Comparison of ENCODE assay signal across 18 mouse cellular contexts in the genomic region with DNA sequence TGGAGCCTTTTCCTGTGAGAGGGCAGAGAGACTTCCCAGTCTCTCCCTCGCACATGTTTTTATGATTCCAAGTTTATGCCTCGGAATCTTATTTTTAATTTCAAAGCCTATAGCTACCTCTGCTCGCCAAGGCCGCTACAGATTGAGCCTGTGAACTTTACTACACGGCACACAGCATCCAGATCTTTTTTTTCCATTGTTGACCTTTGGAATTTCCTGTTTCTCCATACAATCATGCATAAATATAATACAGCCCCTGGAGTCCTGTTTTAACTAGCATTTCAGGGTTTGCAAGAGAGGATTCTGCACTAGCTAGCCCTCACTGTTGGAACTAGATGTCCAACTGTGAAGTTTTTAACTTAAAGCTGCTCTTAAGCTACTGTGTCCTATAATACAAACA. TPM values are rescaled to one million over a fixed set of nuclear protein-coding genes. Genes with fewer than 3 reads are reported as not detected.
DNase-seq lines count a peak whose midpoint lies in the region; ATAC-seq and TF ChIP-seq lines count a peak whose summit lies in the region.
"Had no signal": no experiment of that assay in that cellular context is flagged by ENCODE, and none has a peak within 500 bp of the region (broad histone marks: within the 10 kb centered on the region; RNA-seq: fewer than 3 reads in every experiment).

No protein-coding gene starts in this region.

- peak overlapping the region; percentile 88 for H3K27ac ChIP-seq in kidney, embryonic 15.5 days
- peak overlapping the region; percentile 3; the same call in 1 of the 2 replicates for H3K27ac ChIP-seq in stomach, embryonic 14.5 days (ENCODE audit: low read length)
- H3K27ac ChIP-seq in stomach, postnatal 0 days (replicated peaks): no peak overlapping the region; the same call in 1 of the 2 replicates
- H3K27ac ChIP-seq in intestine, postnatal 0 days (ENCODE audit: low read depth, low read length): peak overlapping the region; percentile 60
- peak overlapping the region; percentile 17; the same call in 1 of the 2 replicates for H3K27ac ChIP-seq in stomach, embryonic 16.5 days (ENCODE audit: low read length)
- no peak overlapping the region for H3K27ac ChIP-seq in midbrain, embryonic 11.5 days (ENCODE audit: low read depth, low read length)
- H3K27ac ChIP-seq: liver, embryonic 15.5 days had no signal

- H3K27me3 ChIP-seq in kidney, embryonic 15.5 days: no peaks in the 10 kb centered on the region
- H3K27me3 ChIP-seq in stomach, embryonic 14.5 days (ENCODE audit: control insufficient read depth, insufficient read depth, low read length): no peaks in the 10 kb centered on the region
- H3K27me3 ChIP-seq in stomach, postnatal 0 days (ENCODE audit: control insufficient read depth, insufficient read depth, low read length): no peaks in the 10 kb centered on the region
- H3K27me3 ChIP-seq in intestine, postnatal 0 days (replicated peaks; ENCODE audit: control insufficient read depth, insufficient read depth, low read length): no peaks in the 10 kb centered on the region
- H3K27me3 ChIP-seq in stomach, embryonic 16.5 days (ENCODE audit: control insufficient read depth, insufficient read depth, low read length): no peaks in the 10 kb centered on the region
- no peaks in the 10 kb centered on the region for H3K27me3 ChIP-seq in midbrain, embryonic 11.5 days (ENCODE audit: control insufficient read depth, insufficient read depth, low read length)
- H3K27me3 ChIP-seq: heart, embryonic 12.5 days; liver, embryonic 15.5 days; megakaryocyte, embryonic 14.5 days had no signal

- TF ChIP-seq CTCF in stomach, postnatal 0 days (IDR thresholded peaks at IDR 0.05; ENCODE audit: low read depth): no peak
- TF ChIP-seq CTCF in intestine, postnatal 0 days (IDR thresholded peaks at IDR 0.05; ENCODE audit: low read depth): no peak

- H3K4me3 ChIP-seq in kidney, embryonic 15.5 days (replicated peaks): no peak overlapping the region
- H3K4me3 ChIP-seq in stomach, embryonic 14.5 days (ENCODE audit: low read depth, low read length): no peak overlapping the region
- H3K4me3 ChIP-seq in stomach, postnatal 0 days (ENCODE audit: low read depth, low read length): no peak overlapping the region
- H3K4me3 ChIP-seq in intestine, postnatal 0 days (ENCODE audit: low read depth, low read length): no peak overlapping the region
- H3K4me3 ChIP-seq in stomach, embryonic 16.5 days (replicated peaks; ENCODE audit: low read length): no peak overlapping the region
- H3K4me3 ChIP-seq in midbrain, embryonic 11.5 days (ENCODE audit: low read depth, low read length): no peak overlapping the region
- H3K4me3 ChIP-seq: heart, embryonic 12.5 days; liver, embryonic 15.5 days; megakaryocyte, embryonic 14.5 days had no signal

- H3K36me3 ChIP-seq in kidney, embryonic 15.5 days: no peaks in the 10 kb centered on the region
- H3K36me3 ChIP-seq in stomach, embryonic 14.5 days (ENCODE audit: control insufficient read depth, insufficient read depth, low read length): no peaks in the 10 kb centered on the region
- H3K36me3 ChIP-seq in stomach, postnatal 0 days (ENCODE audit: control insufficient read depth, insufficient read depth, low read length): no peaks in the 10 kb centered on the region
- no peaks in the 10 kb centered on the region for H3K36me3 ChIP-seq in intestine, postnatal 0 days (ENCODE audit: control insufficient read depth, insufficient read depth)
- H3K36me3 ChIP-seq in stomach, embryonic 16.5 days (ENCODE audit: control insufficient read depth, insufficient read depth, low read length): no peaks in the 10 kb centered on the region
- H3K36me3 ChIP-seq in midbrain, embryonic 11.5 days (ENCODE audit: control insufficient read depth, insufficient read depth, low read length): no peaks in the 10 kb centered on the region
- H3K36me3 ChIP-seq: heart, embryonic 12.5 days; liver, embryonic 15.5 days had no signal

- no peak for TF ChIP-seq EP300 in stomach, postnatal 0 days (optimal IDR thresholded peaks at IDR 0.05)

- H3K4me2 ChIP-seq in kidney, embryonic 15.5 days: 0 out of 2 replicates have a peak overlapping the region, but pooled peaks have one; percentile 8
- H3K4me2 ChIP-seq in stomach, embryonic 14.5 days (replicated peaks; ENCODE audit: low read depth, low read length): no peak overlapping the region
- H3K4me2 ChIP-seq in stomach, postnatal 0 days (replicated peaks; ENCODE audit: low read depth): no peak overlapping the region
- H3K4me2 ChIP-seq in intestine, postnatal 0 days (replicated peaks; ENCODE audit: low read depth): peak overlapping the region; percentile 35
- no peak overlapping the region for H3K4me2 ChIP-seq in stomach, embryonic 16.5 days (ENCODE audit: low read depth, low read length)
- H3K4me2 ChIP-seq in midbrain, embryonic 11.5 days: no peak overlapping the region
- H3K4me2 ChIP-seq: heart, embryonic 12.5 days; liver, embryonic 15.5 days had no signal

- H3K4me1 ChIP-seq in kidney, embryonic 15.5 days: peaks cover 22% of the 10 kb centered on the region
- H3K4me1 ChIP-seq in stomach, embryonic 14.5 days (ENCODE audit: control insufficient read depth, insufficient read depth, low read length): 0 out of 2 replicates have a peak, but pooled peaks cover 2% of the 10 kb centered on the region
- H3K4me1 ChIP-seq in stomach, postnatal 0 days (replicated peaks; ENCODE audit: control insufficient read depth, insufficient read depth): no peaks in the 10 kb centered on the region
- peaks cover 6% of the 10 kb centered on the region; the same call in 1 of the 2 replicates for H3K4me1 ChIP-seq in intestine, postnatal 0 days (replicated peaks; ENCODE audit: control insufficient read depth, insufficient read depth, low read length)
- peaks cover 2% of the 10 kb centered on the region; the same call in 1 of the 2 replicates for H3K4me1 ChIP-seq in stomach, embryonic 16.5 days (ENCODE audit: control insufficient read depth, insufficient read depth, low read length)
- no peaks in the 10 kb centered on the region for H3K4me1 ChIP-seq in midbrain, embryonic 11.5 days (ENCODE audit: control insufficient read depth, insufficient read depth, low read length)
- H3K4me1 ChIP-seq: liver, embryonic 15.5 days had no signal

- 31% methylated on average over 5 of the region's 5 CpGs for WGBS in kidney, embryonic 15.5 days
- 51% methylated on average over 5 of the region's 5 CpGs for WGBS in stomach, embryonic 14.5 days
- 34% methylated on average over 5 of the region's 5 CpGs for WGBS in stomach, postnatal 0 days
- WGBS in intestine, postnatal 0 days: 8% methylated on average over 5 of the region's 5 CpGs
- 37% methylated on average over 5 of the region's 5 CpGs for WGBS in stomach, embryonic 16.5 days
- 72% methylated on average over 5 of the region's 5 CpGs for WGBS in midbrain, embryonic 11.5 days

- no peak for DNase-seq in kidney, adult 18-20 months
- no peak for DNase-seq in stomach, postnatal 0 days (ENCODE audit: low spot score)
- no peak for DNase-seq in midbrain, embryonic 11.5 days (ENCODE audit: low spot score, missing footprints)
- DNase-seq: adrenal gland, adult 8-10 months; cerebellum, adult 9-10 months; kidney, adult 9 months; lung, postnatal 14 days; right cerebral cortex, postnatal 14 days; thymus, postnatal 4 days had no signal

- no peak for ATAC-seq in kidney, embryonic 15.5 days (replicated peaks; ENCODE audit: low FRiP score)
- no peak for ATAC-seq in stomach, embryonic 14.5 days (ENCODE audit: insufficient number of reproducible peaks, insufficient read depth, low FRiP score, low read depth)
- no peak for ATAC-seq in stomach, postnatal 0 days (ENCODE audit: low FRiP score, low TSS enrichment)
- ATAC-seq in intestine, postnatal 0 days: peak; percentile 87
- no peak for ATAC-seq in stomach, embryonic 16.5 days (ENCODE audit: insufficient read depth, low FRiP score)
- no peak for ATAC-seq in midbrain, embryonic 11.5 days (ENCODE audit: low FRiP score)
- ATAC-seq: forebrain, embryonic 16.5 days; hindbrain, embryonic 16.5 days had no signal

- no peak overlapping the region for H3K9ac ChIP-seq in kidney, embryonic 15.5 days
- no peak overlapping the region for H3K9ac ChIP-seq in stomach, embryonic 14.5 days (replicated peaks; ENCODE audit: low read depth, low read length)
- no peak overlapping the region for H3K9ac ChIP-seq in stomach, postnatal 0 days (ENCODE audit: low read length)
- H3K9ac ChIP-seq in intestine, postnatal 0 days (ENCODE audit: low read depth, low read length): no peak overlapping the region
- H3K9ac ChIP-seq in stomach, embryonic 16.5 days (ENCODE audit: low read length): peak overlapping the region; percentile 5; the same call in 1 of the 2 replicates
- no peak overlapping the region for H3K9ac ChIP-seq in midbrain, embryonic 11.5 days (ENCODE audit: low read length)
- H3K9ac ChIP-seq: heart, embryonic 12.5 days; liver, embryonic 15.5 days had no signal

- no peaks in the 10 kb centered on the region for H3K9me3 ChIP-seq in kidney, embryonic 15.5 days (replicated peaks)
- no peaks in the 10 kb centered on the region for H3K9me3 ChIP-seq in stomach, embryonic 14.5 days (ENCODE audit: control insufficient read depth, low read depth, low read length)
- H3K9me3 ChIP-seq in stomach, postnatal 0 days (ENCODE audit: control insufficient read depth, low read length): no peaks in the 10 kb centered on the region
- H3K9me3 ChIP-seq in intestine, postnatal 0 days (ENCODE audit: control insufficient read depth): no peaks in the 10 kb centered on the region
- no peaks in the 10 kb centered on the region for H3K9me3 ChIP-seq in stomach, embryonic 16.5 days (replicated peaks; ENCODE audit: control insufficient read depth, low read length)
- no peaks in the 10 kb centered on the region for H3K9me3 ChIP-seq in midbrain, embryonic 11.5 days (ENCODE audit: control insufficient read depth, low read length)
- H3K9me3 ChIP-seq: heart, embryonic 12.5 days; liver, embryonic 15.5 days; megakaryocyte, embryonic 14.5 days had no signal

RNA-seq across cellular contexts. Expression of gene Ddx10, which starts 24.4 kb away (rescaled TPM):
- polyA plus RNA-seq in kidney, embryonic 15.5 days (2015; fragmentation: Nextera tagmentation; extraction: Ambion mirVana): 30.9 and 31.4 TPM in 2 replicates
- polyA plus RNA-seq in stomach, embryonic 14.5 days (2014; fragmentation: Nextera tagmentation; extraction: Ambion mirVana): 27.1 and 29.2 TPM in 2 replicates
- 13.0 and 13.9 TPM in 2 replicates for polyA plus RNA-seq in stomach, postnatal 0 days (2015; fragmentation: Nextera tagmentation; extraction: Ambion mirVana)
- 12.5 and 12.7 TPM in 2 replicates for polyA plus RNA-seq in intestine, postnatal 0 days (2015; fragmentation: Nextera tagmentation; extraction: Ambion mirVana)
- 24.1 and 25.2 TPM in 2 replicates for polyA plus RNA-seq in stomach, embryonic 16.5 days (2015; fragmentation: Nextera tagmentation; extraction: Ambion mirVana)
- 30.7 and 38.2 TPM in 2 replicates for polyA plus RNA-seq in midbrain, embryonic 11.5 days (2014; fragmentation: Nextera tagmentation; extraction: Ambion mirVana)

RNA-seq across cellular contexts. Expression of gene Exph5, which starts 29.3 kb away (rescaled TPM):
- 1.9 and 2.2 TPM in 2 replicates for polyA plus RNA-seq in kidney, embryonic 15.5 days (2015; fragmentation: Nextera tagmentation; extraction: Ambion mirVana)
- polyA plus RNA-seq in stomach, embryonic 14.5 days (2014; fragmentation: Nextera tagmentation; extraction: Ambion mirVana): 14.7 and 15.5 TPM in 2 replicates
- 5.4 and 6.5 TPM in 2 replicates for polyA plus RNA-seq in stomach, postnatal 0 days (2015; fragmentation: Nextera tagmentation; extraction: Ambion mirVana)
- polyA plus RNA-seq in intestine, postnatal 0 days (2015; fragmentation: Nextera tagmentation; extraction: Ambion mirVana): 2.4 and 3.1 TPM in 2 replicates
- 9.1 and 9.9 TPM in 2 replicates for polyA plus RNA-seq in stomach, embryonic 16.5 days (2015; fragmentation: Nextera tagmentation; extraction: Ambion mirVana)
- polyA plus RNA-seq in midbrain, embryonic 11.5 days (2014; fragmentation: Nextera tagmentation; extraction: Ambion mirVana): 0.70 TPM in 2 replicates

Comparison
In these comparisons a context has a peak if more than half of its experiments do, and no peak if none do; other contexts are left out.
1. H3K27ac ChIP-seq: peak in kidney, embryonic 15.5 days (single experiment), stomach, embryonic 14.5 days (single experiment), intestine, postnatal 0 days (single experiment) and stomach, embryonic 16.5 days (single experiment); none in stomach, postnatal 0 days (single experiment) and midbrain, embryonic 11.5 days (single experiment).
2. H3K4me2 ChIP-seq: peak in kidney, embryonic 15.5 days (single experiment) and intestine, postnatal 0 days (single experiment); none in stomach, embryonic 14.5 days (single experiment), stomach, postnatal 0 days (single experiment), stomach, embryonic 16.5 days (single experiment) and midbrain, embryonic 11.5 days (single experiment).